Mouse (Mus musculus): Measurements from ENCODE around the gene Ptcra.

DNA sequence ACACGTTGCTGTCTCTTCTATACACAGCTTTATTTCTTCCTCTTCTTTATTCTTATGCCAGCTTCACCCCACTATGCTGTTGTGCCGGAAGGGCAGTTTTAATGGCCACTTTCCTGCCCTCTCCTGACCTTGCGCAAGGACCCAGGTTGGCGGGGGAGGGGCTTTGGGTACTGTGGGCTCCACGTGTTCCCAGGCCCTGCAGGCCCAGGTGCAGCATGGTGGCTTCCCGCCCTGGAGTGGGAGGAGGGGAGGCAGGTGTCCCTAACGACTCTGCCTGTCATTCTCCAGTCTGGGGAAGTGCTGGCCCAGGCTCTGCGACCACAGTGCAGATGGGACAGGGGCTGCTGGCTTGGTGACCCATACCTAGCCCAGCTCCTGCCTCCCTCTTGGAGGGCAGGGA is 4.4 kb upstream of the Ptcra start:
- TF ChIP-seq CTCF (IDR thresholded peaks at IDR 0.05; ENCODE audit: control insufficient read depth, insufficient read depth, low read length) (no peak), POLR2A (IDR thresholded peaks at IDR 0.05; ENCODE audit: borderline replicate concordance, control insufficient read depth, low read depth, low read length) (no peak)

Measured in bone marrow, adult 2 months (tissue).